Mouse (Mus musculus) neural tube, embryonic 13.5 days (tissue): ENCODE data around the gene Bicc1. TPM values are rescaled to one million over a fixed set of nuclear protein-coding genes. Genes with fewer than 3 reads are reported as not detected.

ENCODE experiments used
- ATAC-seq: fragments of 200-750 bp; cut with Nextera tagmentation; 2 replicates; pipeline ENCODE4 v1.8.0; 2017; ENCODE audit warnings: low read depth, mild to moderate bottlenecking, moderate TSS enrichment, moderate library complexity
- H3K27ac ChIP-seq: fragments of 300-500 bp; sonication (generic); replicated peaks from 2 replicates; pipeline ENCODE4 v1.5.1; 2015; ENCODE audit warnings: moderate library complexity, mild to moderate bottlenecking, inconsistent platforms
- H3K27me3 ChIP-seq: fragments of 300-500 bp; sonication (generic); 2 replicates; pipeline ENCODE4 v1.6.1; 2015; ENCODE audit warnings: mild to moderate bottlenecking, inconsistent platforms
- H3K36me3 ChIP-seq: fragments of 300-500 bp; sonication (generic); 2 replicates; pipeline ENCODE4 v1.6.1; 2015; ENCODE audit warnings: mild to moderate bottlenecking, inconsistent platforms
- H3K4me1 ChIP-seq: fragments of 300-500 bp; sonication (generic); replicated peaks from 2 replicates; pipeline ENCODE4 v1.6.1; 2015; ENCODE audit warnings: inconsistent platforms
- H3K4me2 ChIP-seq: fragments of 300-500 bp; sonication (generic); 2 replicates; pipeline ENCODE4 v1.6.1; 2015; ENCODE audit warnings: inconsistent platforms, mild to moderate bottlenecking, moderate library complexity
- H3K4me3 ChIP-seq: fragments of 300-500 bp; sonication (generic); 2 replicates; pipeline ENCODE4 v1.5.1; 2015; ENCODE audit warnings: mild to moderate bottlenecking, inconsistent platforms
- H3K9ac ChIP-seq: fragments of 300-500 bp; sonication (generic); 2 replicates; pipeline ENCODE4 v1.6.1; 2015; ENCODE audit warnings: moderate library complexity, mild to moderate bottlenecking, inconsistent platforms
- H3K9me3 ChIP-seq: fragments of 300-500 bp; sonication (generic); 2 replicates; pipeline ENCODE4 v1.6.1; 2016; ENCODE audit warnings: inconsistent platforms
- WGBS: fragments of 180-500 bp; shearing (Covaris S2); methylation state at CpG from one replicate; pipeline ENCODE4 v1.1.7; 2015; 5-methylcytosine and 5-hydroxymethylcytosine counted together
- polyA plus RNA-seq: library from polyadenylated mRNA; unstranded; fragments of >200 nt; fragmentation: Nextera tagmentation; extraction: Ambion mirVana; gene quantifications from 2 replicates; pipeline ENCODE4 v1.2.1, GENCODE M21; 2015

The Bicc1 gene
- polyA plus RNA-seq, 1 experiment from 2014 or later: 5.9 TPM

DNA sequence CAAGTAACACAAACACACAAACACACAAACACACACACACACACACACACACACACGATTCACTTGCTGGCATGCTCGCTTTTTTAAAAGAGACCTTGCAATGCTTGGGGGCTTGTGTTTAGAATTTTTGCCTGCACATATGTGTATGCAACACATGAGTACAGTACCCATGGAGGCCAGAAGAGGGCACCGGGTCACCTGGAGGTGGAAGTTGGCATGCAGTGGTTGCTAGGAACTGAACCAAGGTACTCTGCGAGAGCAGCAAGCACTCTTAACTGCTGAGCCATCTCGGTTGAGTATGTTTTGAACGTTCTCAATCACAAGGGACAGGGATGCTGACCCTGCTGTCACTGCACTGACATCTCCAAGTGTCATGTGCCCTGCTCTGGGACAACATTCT, 5.9 kb downstream of the Bicc1 start:
- no peaks in the 10 kb centered on the region for H3K9me3 ChIP-seq
- no peak overlapping the region for H3K4me3 ChIP-seq
- no peak for ATAC-seq
- H3K27ac ChIP-seq: no peak overlapping the region
- no peak overlapping the region for H3K4me2 ChIP-seq
- WGBS: 93% methylated on average over 6 of the region's 6 CpGs
- H3K36me3 ChIP-seq: no peaks in the 10 kb centered on the region
- peaks cover 4% of the 10 kb centered on the region for H3K4me1 ChIP-seq
- H3K9ac ChIP-seq: no peak overlapping the region
- no peaks in the 10 kb centered on the region; the same call in 1 of the 2 replicates for H3K27me3 ChIP-seq

GRCm38 (mm10) chr10:71153138-71153537, 6.4 kb downstream of the Bicc1 start:
- Histone ChIP-seq H3K36me3 (no peaks in the 10 kb centered on the region), H3K9me3 (no peaks in the 10 kb centered on the region), H3K4me1 (no peaks in the 10 kb centered on the region), H3K4me2 (no peak overlapping the region), H3K27ac (no peak overlapping the region), H3K27me3 (no peaks in the 10 kb centered on the region; the same call in 1 of the 2 replicates), H3K9ac (no peak overlapping the region), H3K4me3 (no peak overlapping the region)
- WGBS: 88% methylated on average over 1 of the region's 1 CpGs
- ATAC-seq: no peak

DNA sequence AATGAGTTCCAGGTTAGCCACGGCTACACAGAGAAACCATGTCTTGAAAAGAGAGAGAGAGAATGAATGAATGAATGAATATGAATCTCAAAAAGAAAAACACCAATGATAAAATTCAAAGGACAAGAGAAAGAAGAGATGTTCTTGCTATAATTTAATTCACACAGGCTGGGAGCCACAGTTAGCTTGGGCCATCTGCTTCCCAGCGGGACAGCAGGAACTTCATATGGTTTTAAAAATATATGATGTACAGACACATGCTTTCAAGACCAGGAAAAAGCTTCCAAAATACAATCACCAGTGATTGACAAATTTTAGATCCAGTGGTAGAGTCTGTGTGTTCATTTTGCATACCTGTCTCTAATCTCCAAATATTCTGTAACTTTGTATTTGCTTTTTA, 9.0 kb downstream of the Bicc1 start:
- Histone ChIP-seq H3K4me2 (no peak overlapping the region), H3K4me3 (no peak overlapping the region), H3K9ac (no peak overlapping the region), H3K9me3 (no peaks in the 10 kb centered on the region), H3K36me3 (no peaks in the 10 kb centered on the region), H3K27me3 (no peaks in the 10 kb centered on the region), H3K4me1 (peaks cover 5% of the 10 kb centered on the region; the same call in 1 of the 2 replicates), H3K27ac (no peak overlapping the region)
- WGBS: 93% methylated on average over 2 of the region's 2 CpGs
- ATAC-seq: no peak

DNA sequence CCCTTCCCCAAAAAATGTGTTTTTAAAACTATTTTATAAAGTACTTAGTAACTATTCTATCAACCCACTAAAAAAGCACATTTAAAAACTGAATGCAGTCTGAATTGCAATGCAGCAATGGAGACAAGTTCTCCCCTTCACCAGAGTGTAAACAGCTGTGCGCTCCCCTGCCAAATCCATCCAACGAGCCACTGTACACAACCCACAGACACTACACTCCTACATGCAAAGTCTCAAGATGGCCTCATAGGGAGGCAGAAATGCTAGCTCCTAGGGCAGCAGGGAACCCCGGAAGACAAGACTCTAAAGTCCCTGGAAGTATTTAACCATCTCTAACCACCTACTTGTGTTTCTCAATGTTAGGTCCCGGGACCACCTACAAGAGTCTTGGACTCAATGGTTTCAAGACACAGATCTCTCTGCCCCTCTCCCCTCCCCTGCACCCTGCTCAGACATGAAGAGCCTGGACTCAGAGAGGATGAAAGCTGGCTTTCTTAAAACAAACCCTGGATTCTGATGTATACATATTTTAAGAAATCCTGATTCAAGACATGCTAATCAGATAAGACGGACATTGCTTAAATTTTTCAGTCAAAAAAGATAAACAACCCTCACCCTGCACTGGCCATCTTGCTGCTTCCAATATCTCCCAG, 10.4 kb downstream of the Bicc1 start:
- WGBS: 96% methylated on average over 5 of the region's 5 CpGs
- no peak overlapping the region for H3K27ac ChIP-seq
- ATAC-seq: no peak
- no peaks in the 10 kb centered on the region for H3K27me3 ChIP-seq
- H3K4me3 ChIP-seq: no peak overlapping the region
- peaks cover 6% of the 10 kb centered on the region; the same call in 1 of the 2 replicates for H3K4me1 ChIP-seq
- H3K9ac ChIP-seq: no peak overlapping the region
- H3K9me3 ChIP-seq: no peaks in the 10 kb centered on the region
- H3K4me2 ChIP-seq: no peak overlapping the region
- H3K36me3 ChIP-seq: no peaks in the 10 kb centered on the region

DNA sequence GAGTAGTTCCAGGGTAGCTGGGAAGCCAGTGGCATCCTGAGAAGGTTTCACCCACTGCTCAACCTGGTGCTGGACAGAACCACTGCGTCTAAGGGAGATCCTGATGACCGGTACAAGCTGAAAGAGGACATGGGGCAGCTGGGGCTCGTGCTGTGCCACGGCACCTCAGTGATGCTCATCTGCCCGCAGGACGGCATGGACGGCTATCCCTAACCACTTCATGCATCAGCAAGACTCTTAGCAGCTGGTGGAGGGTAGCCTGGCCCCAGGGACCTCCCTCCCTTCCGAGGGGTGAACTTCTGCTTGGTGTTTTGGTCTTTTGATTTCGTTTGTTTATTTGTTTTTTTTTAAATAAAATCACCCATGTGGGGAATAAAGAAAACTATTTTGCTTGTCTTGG, 11.3 kb downstream of the Bicc1 start:
- H3K4me1 ChIP-seq: peaks cover 6% of the 10 kb centered on the region; the same call in 1 of the 2 replicates
- H3K27me3 ChIP-seq: no peaks in the 10 kb centered on the region
- no peak overlapping the region for H3K4me2 ChIP-seq
- H3K36me3 ChIP-seq: no peaks in the 10 kb centered on the region
- no peak for ATAC-seq
- no peak overlapping the region for H3K27ac ChIP-seq
- no peak overlapping the region for H3K9ac ChIP-seq
- peaks cover 5% of the 10 kb centered on the region; the same call in 1 of the 2 replicates for H3K9me3 ChIP-seq
- WGBS: 85% methylated on average over 9 of the region's 9 CpGs
- no peak overlapping the region for H3K4me3 ChIP-seq

DNA sequence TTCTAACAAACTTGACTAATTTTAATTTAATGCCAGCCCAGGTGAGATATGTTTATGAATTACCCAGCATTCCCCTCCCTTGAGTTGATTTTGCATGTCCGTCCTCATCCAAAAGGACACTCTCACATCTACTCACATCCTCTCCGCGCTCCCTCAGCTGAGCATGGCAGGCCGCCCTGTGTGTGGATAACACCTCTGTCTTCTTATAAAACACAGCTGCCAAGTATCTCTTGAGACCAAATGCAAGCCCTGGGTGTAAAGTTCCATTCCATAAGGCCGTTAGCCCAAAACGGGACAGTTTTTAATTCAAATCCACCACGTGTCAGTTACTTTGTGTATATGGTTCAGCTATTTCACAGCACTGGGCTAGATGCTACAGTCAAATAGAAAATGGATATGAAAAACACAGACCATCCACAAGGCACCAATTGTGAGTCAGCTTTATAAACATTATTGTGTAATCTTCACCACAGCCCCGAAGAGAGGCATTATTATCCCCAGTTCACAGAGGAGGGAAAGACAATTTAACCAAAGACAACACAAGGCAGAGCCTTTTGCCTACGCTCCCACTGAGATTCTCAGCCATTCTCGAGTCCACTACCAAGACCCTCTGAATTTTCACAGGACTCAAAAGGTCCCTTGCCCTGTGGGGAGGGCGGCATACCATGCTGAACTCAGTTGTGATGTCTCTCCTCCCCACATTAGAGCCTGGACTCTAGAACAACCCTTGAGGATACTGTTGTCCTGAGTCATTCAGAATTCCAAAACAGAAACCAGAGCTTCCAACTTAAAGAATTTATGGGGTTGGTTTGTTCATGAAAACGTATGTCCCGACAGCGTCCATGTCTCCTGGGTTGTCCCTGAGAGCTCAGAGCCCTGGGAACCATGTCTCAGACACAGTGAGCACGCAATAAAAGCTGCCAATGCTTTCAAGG, 12.6 kb downstream of the Bicc1 start:
- Histone ChIP-seq H3K9me3 (peaks cover 10% of the 10 kb centered on the region; the same call in 1 of the 2 replicates), H3K4me3 (no peak overlapping the region), H3K4me2 (no peak overlapping the region), H3K27ac (no peak overlapping the region), H3K36me3 (no peaks in the 10 kb centered on the region), H3K9ac (no peak overlapping the region), H3K27me3 (no peaks in the 10 kb centered on the region), H3K4me1 (peaks cover 6% of the 10 kb centered on the region; the same call in 1 of the 2 replicates)
- WGBS: 86% methylated on average over 15 of the region's 15 CpGs
- ATAC-seq: no peak

DNA sequence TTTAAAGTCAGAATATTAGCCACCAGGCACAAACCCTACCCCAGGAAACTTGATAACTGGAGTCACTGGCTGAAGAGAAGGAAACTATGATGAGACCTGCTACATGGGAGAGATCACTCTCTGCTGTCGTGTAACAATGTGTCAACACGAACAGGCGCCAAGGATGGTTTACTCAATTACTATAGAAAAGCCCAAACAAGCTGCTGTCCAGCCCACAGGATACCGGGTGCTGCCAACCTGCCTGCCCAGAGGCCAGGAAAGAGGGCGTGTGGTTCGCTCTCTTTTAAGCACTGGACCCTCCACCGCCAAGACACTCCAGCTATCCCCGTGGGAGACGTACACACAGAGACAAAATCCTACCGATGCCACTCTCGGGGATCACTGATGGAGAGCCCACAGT, 13.7 kb downstream of the Bicc1 start:
- WGBS: 80% methylated on average over 11 of the region's 11 CpGs

DNA sequence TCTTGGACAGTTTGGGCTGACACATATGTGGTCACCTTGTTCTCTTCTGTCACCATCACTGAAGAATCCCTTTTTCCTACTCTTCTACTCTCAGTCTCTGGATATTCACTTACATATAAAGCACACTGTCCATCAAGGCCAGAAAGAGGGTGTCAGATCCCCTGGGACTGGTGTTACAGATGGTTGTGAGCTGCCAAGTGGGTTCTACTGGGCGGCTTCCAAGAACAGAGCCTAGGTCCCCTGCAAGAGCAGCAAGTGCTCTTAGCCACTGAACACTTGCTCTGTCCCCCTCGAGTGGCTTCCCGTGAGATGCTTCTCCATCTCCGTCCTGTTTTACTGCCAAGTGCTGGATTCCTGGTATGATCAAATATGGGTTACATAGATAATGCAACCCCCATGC, 15.3 kb downstream of the Bicc1 start:
- H3K4me3 ChIP-seq: no peak overlapping the region
- no peak for ATAC-seq
- H3K36me3 ChIP-seq: no peaks in the 10 kb centered on the region
- no peak overlapping the region for H3K4me2 ChIP-seq
- no peak overlapping the region for H3K27ac ChIP-seq
- peaks cover 6% of the 10 kb centered on the region; the same call in 1 of the 2 replicates for H3K4me1 ChIP-seq
- H3K9me3 ChIP-seq: peaks cover 10% of the 10 kb centered on the region; the same call in 1 of the 2 replicates
- H3K9ac ChIP-seq: no peak overlapping the region
- 91% methylated on average over 4 of the region's 4 CpGs for WGBS
- no peaks in the 10 kb centered on the region for H3K27me3 ChIP-seq

More for the DNA sequence above, 13.7 kb downstream of the Bicc1 start:
- H3K4me2 ChIP-seq: no peak overlapping the region
- H3K27ac ChIP-seq: no peak overlapping the region
- no peaks in the 10 kb centered on the region for H3K36me3 ChIP-seq
- ATAC-seq: no peak
- peaks cover 10% of the 10 kb centered on the region; the same call in 1 of the 2 replicates for H3K9me3 ChIP-seq
- H3K4me3 ChIP-seq: no peak overlapping the region
- peaks cover 6% of the 10 kb centered on the region; the same call in 1 of the 2 replicates for H3K4me1 ChIP-seq
- H3K9ac ChIP-seq: no peak overlapping the region
- H3K27me3 ChIP-seq: no peaks in the 10 kb centered on the region

- no peak for ATAC-seq
These were observed 16.9 kb downstream of the Bicc1 start for GRCm38 (mm10) chr10:71142568-71142967.

DNA sequence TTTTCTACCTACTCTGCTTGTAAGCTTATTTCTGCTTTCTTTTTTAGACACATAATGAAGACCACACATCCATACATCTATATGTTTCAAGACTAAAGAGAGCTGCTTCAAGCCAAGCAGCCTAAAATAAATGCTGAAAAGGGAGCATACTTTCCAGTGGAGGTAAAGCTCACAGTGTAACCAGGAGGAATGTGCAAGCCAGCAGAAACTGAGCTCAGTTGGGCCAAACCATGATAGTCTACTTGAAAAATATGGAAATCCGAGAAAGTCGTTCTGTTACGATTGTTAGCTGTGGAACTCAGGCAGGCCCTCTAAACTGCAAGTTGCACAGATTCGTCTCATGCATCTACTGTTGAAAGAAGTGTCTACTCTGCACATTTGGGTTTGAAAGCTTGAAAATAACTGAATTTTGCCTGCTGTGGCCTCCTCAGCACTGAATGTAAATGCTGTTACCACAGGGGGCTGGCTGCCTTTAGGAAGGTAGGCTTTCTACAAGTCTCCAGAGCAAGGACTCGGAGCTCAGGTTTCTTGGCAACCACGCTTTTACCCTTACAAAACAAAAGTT, 19.1 kb downstream of the Bicc1 start:
- no peaks in the 10 kb centered on the region for H3K27me3 ChIP-seq
- no peaks in the 10 kb centered on the region for H3K4me1 ChIP-seq
- no peaks in the 10 kb centered on the region for H3K36me3 ChIP-seq
- no peak overlapping the region for H3K4me3 ChIP-seq
- H3K27ac ChIP-seq: no peak overlapping the region
- peaks cover 10% of the 10 kb centered on the region; the same call in 1 of the 2 replicates for H3K9me3 ChIP-seq
- H3K9ac ChIP-seq: no peak overlapping the region
- WGBS: 87% methylated on average over 6 of the region's 6 CpGs
- ATAC-seq: no peak
- no peak overlapping the region for H3K4me2 ChIP-seq

More at GRCm38 (mm10) chr10:71142568-71142967, 16.9 kb downstream of the Bicc1 start:
- 94% methylated on average over 2 of the region's 2 CpGs for WGBS
- Histone ChIP-seq H3K9ac (no peak overlapping the region), H3K4me2 (no peak overlapping the region), H3K27me3 (no peaks in the 10 kb centered on the region), H3K4me1 (peaks cover 6% of the 10 kb centered on the region; the same call in 1 of the 2 replicates), H3K27ac (no peak overlapping the region), H3K36me3 (no peaks in the 10 kb centered on the region), H3K4me3 (no peak overlapping the region), H3K9me3 (peaks cover 10% of the 10 kb centered on the region; the same call in 1 of the 2 replicates)

DNA sequence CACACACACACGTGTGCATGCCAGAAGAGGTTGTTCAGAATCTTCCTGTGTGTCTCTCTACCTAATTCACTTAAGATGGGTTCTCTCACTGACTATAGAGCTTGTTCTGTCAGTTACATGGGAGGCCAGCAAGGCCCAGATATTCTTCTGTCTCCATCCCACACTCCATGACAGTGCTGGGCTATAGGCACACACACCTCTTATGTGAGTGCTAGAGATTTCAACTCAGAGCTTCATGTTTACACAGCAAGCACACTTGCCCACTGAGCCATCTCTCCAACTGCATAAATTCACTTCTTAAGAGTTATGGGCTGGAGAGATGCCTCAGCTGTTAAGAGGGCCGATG, 20.7 kb downstream of the Bicc1 start:
- ATAC-seq: no peak
- Histone ChIP-seq H3K4me2 (no peak overlapping the region), H3K27ac (no peak overlapping the region), H3K36me3 (no peaks in the 10 kb centered on the region), H3K4me1 (no peaks in the 10 kb centered on the region), H3K9ac (no peak overlapping the region), H3K4me3 (no peak overlapping the region), H3K27me3 (no peaks in the 10 kb centered on the region), H3K9me3 (peaks cover 10% of the 10 kb centered on the region; the same call in 1 of the 2 replicates)
- 89% methylated on average over 2 of the region's 2 CpGs for WGBS
